Mouse (Mus musculus) cerebellum, adult 9-11 months (tissue): ENCODE measurements around the gene Dnah5.
"Not testable (repeated sequence)": the region's sequence is repeated elsewhere in the genome, so short reads cannot be mapped to it uniquely, and the experiment has no call there.

Experiments
- DNase-seq: peaks from one replicate; pipeline ENCODE4 v3.0.0; 2022

Dnah5 gene

DNA sequence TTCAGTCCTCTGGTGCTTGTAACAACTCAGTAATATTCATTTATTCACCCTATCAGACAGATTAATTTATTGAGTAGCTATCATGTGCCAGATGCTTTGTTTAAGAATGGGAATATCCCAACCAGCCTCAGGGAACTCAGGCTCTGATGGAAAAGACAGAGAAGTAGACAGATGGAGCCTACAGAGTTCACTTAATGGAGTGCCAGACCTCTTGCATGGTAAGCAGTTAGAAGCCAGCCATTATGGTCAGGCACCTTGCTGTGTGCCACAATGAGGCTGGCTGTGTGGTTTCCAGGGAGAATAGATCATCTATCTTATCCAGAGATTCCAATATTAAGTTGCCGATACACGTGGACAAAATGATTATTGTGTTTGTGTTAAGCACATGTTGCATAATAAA lies 104.3 kb downstream of the Dnah5 start:
- no peak for DNase-seq

- DNase-seq, result no peak
Measured at GRCm38 (mm10) chr15:28310516-28310915, 107.0 kb downstream of the Dnah5 start.

DNA sequence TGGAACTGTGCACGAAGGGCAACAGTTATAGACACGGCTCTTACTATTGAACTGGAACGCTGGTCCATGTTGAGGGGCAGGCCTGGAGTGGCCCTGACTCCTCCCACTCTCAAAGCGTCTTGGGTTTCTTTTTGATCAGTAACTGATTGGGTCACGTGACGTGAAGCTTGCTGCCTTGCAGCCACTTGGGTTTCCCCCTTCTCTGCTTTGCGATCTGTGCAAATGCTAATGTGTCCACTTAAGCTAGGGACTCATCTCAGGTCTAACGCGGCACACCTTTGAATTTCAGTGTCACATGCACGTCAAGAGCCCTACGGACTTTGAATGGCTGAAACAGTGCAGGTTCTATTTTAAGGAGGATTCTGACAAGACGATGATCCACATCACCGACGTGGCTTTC lies 109.9 kb downstream of the Dnah5 start:
- DNase-seq, result no peak

DNA sequence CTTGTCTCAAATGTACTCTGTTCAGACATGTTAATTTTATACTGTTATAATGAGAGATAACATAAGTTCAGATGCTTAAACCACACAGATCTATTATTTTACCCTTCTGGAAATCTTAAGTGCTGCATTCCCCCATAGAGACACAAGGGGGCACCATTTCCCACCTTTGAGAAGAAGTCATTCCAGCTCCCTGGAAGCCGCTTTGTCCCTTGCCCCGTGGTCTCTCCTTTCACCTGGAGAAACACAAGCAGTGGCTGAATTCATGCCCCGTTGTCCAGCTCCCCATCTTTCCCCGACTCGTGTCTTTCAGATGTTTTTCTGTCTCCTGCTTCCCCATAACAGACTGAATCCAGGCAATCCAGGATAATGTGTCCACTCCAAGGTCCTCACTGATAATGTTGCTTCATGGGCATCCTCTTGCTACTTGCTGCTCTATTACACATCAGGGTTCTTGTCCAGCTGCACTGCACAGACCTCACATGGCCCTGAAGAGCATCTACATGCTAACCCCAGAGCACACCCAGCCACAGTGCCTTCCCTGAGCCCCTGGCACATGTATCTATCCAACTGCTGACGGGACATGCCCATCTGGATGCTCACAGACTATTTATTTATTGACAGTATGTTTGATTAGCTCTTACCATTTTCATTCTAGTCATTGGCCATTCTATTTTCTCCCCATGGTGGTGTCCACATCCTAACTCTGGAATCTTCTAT lies 112.4 kb downstream of the Dnah5 start:
- peak; percentile 19 for DNase-seq

DNA sequence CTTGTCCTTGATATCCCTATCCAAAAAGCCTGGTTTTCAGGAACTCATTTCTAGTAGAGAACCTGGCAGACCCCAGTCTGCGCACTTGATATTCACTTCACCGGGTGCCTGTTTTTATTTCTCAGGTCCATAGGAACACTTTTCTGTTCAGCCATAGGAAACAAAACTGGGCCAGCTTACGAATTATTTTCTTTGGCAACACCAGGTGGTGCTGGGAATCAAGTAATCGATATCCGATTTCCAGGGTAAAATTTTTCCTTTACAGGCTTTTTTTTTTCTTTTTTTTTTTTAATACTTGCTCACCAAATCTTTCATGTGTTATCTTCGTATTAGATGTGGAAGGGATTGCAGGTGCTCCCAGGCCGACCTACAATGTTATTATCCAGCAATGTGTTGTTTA lies 119.0 kb downstream of the Dnah5 start:
- no peak for DNase-seq

- DNase-seq, result no peak
Measured at GRCm38 (mm10) chr15:28326985-28327384, 123.4 kb downstream of the Dnah5 start.

GRCm38 (mm10) chr15:28327441-28327840 lies 123.9 kb downstream of the Dnah5 start:
- no peak for DNase-seq

- DNase-seq, result no peak
Measured at GRCm38 (mm10) chr15:28341151-28341550, 137.6 kb downstream of the Dnah5 start.

DNA sequence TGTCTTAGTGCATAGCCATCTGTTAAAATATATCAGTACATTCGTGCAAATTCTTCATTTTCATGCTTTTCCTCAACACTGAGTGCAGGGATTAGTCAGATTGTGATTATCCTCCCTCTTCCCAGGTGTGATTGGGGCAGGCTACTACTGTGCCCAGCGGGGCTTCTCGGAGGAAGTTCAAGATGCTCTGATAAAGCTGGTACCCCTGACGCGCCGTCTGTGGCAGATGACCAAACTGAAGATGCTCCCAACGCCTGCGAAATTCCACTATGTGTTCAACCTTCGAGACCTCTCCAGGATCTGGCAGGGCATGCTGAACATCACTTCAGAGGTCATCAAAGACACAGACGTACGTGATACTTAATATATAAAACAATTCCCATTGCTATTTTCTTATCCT lies 164.0 kb downstream of the Dnah5 start:
- DNase-seq, result no peak

GRCm38 (mm10) chr15:28370431-28370830 lies 166.9 kb downstream of the Dnah5 start:
- DNase-seq, result no peak

DNA sequence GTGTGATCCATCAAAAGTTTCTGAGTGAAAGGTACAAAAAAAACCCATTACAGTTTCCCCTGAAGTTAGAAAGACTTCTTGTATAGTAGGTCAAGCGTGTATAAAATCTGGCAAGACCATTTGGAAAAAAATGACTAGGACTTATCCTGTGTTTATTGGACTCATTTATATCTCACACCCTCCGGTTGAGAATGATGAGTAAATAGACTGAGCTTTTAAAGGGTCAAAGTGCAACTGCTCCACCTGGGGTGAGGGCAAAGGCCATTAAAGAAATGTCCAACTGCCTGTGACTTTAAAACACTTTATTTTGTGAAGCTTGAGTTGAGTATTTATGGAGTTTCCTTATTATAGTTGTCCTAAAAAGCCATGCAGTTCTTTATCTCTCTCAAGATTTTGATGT lies 168.0 kb downstream of the Dnah5 start:
- DNase-seq, result no peak

GRCm38 (mm10) chr15:28374394-28374793 lies 170.8 kb downstream of the Dnah5 start:
- DNase-seq, result no peak

GRCm38 (mm10) chr15:28380909-28381308 lies 177.4 kb downstream of the Dnah5 start:
- DNase-seq, result no peak

- not testable (repeated sequence) for DNase-seq
Measured at GRCm38 (mm10) chr15:28393723-28394122, 190.2 kb downstream of the Dnah5 start.

GRCm38 (mm10) chr15:28395481-28395880 lies 191.9 kb downstream of the Dnah5 start:
- DNase-seq, result no peak

DNA sequence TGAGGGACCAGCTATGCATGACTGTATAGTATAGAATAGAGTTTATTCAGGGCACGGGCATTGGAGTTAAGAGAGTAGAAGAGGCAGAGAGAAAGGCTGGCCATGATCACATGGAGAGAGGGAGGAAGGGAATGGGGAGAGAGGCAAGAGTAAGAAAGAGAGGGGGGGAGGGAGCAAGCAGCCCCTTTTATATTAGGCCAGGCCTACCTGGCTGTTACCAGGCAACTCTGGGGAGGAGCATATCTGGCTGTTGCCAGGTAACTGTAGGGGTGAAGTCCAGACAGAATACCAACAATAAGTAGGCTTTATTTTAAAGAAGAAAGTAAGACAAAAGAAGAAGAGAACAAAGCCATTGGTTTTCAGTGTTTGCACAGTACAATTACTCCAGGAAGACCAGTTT lies 194.9 kb downstream of the Dnah5 start:
- no peak for DNase-seq

DNA sequence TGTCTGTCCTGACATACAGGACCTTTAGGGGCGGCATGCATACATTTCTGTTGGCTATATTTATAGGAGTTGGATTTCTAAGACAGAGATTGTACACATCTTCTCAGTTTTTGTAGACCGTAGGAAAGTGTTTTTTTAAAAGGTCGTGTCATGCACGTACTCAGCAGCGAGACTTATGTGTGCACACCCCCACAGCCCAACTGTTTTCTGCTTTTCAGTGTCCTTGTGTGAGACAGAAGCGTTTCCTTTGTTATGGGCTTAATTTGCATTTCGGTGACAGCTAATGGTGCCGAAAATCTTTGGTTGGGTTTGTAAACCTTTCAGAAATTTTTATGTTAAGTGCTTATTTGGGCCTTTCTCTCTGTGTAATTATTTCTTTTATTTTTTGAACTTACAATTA lies 195.7 kb downstream of the Dnah5 start:
- no peak for DNase-seq

- DNase-seq, result no peak
Measured at GRCm38 (mm10) chr15:28404630-28405029, 201.1 kb downstream of the Dnah5 start.

DNA sequence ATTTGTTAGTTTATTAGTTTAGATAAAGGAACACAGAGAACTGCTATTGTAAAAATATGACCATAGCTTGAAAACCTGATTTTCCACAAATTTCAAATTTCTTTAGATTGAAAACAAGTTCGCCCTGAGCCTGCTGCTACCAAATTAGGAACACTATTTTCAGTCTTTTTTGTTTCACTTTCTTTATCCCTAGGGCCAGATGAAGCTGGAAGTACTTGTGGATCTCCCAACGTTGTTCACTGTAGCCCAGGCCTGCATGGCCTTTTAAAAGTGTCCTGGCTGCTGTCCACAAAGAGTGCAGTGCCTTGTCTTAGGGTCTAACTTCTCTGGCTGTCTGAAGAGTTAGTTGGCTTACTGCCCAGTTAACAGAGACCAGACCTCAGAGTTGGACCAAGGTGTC lies 201.6 kb downstream of the Dnah5 start:
- DNase-seq, result no peak

DNA sequence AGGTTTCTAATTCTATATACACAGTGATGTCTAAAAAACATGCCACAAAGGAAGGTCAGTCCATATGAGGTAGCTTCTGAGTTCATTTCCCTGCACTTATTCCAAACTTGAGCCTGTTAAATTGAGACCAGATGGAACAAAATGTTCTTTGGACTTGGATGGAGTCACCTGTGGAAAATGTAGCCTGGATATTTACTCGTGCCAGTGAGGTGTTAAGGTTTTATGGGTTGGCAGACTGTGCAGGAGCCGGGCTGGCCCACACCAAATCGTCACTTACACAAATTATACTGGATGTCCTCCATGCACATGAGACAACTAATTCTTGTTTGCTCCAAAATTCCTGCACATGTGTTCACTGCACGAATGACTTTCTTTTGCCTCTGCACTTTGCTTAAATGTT lies 236.2 kb downstream of the Dnah5 start:
- DNase-seq, result no peak

- DNase-seq, result no peak
Measured at GRCm38 (mm10) chr15:28444494-28444893, 240.9 kb downstream of the Dnah5 start.

GRCm38 (mm10) chr15:28461091-28461778 lies 257.7 kb downstream of the Dnah5 start:
- peak; percentile 22 for DNase-seq

GRCm38 (mm10) chr15:28466591-28467247 lies 263.2 kb downstream of the Dnah5 start:
- no peak for DNase-seq

- DNase-seq, result no peak
Measured at GRCm38 (mm10) chr15:28473749-28474390, 270.3 kb downstream of the Dnah5 start.
